ENCODE assay signal across 8 mouse cellular contexts in genomic region chr8:87662811-87663341, GRCm38 (mm10).
DNase-seq lines count a peak whose midpoint lies in the region; ATAC-seq and TF ChIP-seq lines count a peak whose summit lies in the region.

No protein-coding gene starts in this region.

- peaks cover 14 to 47% of the 10 kb centered on the region in 2 experiments for H3K4me1 ChIP-seq in CH12.LX (ENCODE audit: control insufficient read depth in 1 of 2, insufficient read depth in 2 of 2)
- peaks cover 4% of the 10 kb centered on the region; the same call in 1 of the 2 replicates for H3K4me1 ChIP-seq in embryonic fibroblast, embryonic 13.5 days (ENCODE audit: control insufficient read depth, insufficient read depth, low read length)
- H3K4me1 ChIP-seq in heart, postnatal 0 days (ENCODE audit: control insufficient read depth, insufficient read depth): peaks cover 17% of the 10 kb centered on the region; the same call in 1 of the 2 replicates
- H3K4me1 ChIP-seq in liver, embryonic 14.5 days (replicated peaks; ENCODE audit: control insufficient read depth in 2 of 2, insufficient read depth in 2 of 2, low read length in 1 of 2): no peaks in the 10 kb centered on the region

- no peaks in the 10 kb centered on the region for H3K9me3 ChIP-seq in CH12.LX (replicated peaks; ENCODE audit: low read length)
- no peaks in the 10 kb centered on the region for H3K9me3 ChIP-seq in heart, postnatal 0 days (replicated peaks; ENCODE audit: control insufficient read depth, low read length)
- H3K9me3 ChIP-seq in liver, embryonic 14.5 days (ENCODE audit: control insufficient read depth, low read length): no peaks in the 10 kb centered on the region

- no peaks in the 10 kb centered on the region for H3K79me2 ChIP-seq in CH12.LX (replicated peaks; ENCODE audit: control insufficient read depth, extremely low read depth, insufficient read depth, poor library complexity, severe bottlenecking)

- peak overlapping the region; percentile 46; the same call in 1 of the 2 replicates for H3K4me2 ChIP-seq in CH12.LX (ENCODE audit: insufficient read depth, low read depth, poor library complexity, severe bottlenecking)
- H3K4me2 ChIP-seq in heart, postnatal 0 days (ENCODE audit: low read depth, low read length): peak overlapping the region; percentile 51
- peak overlapping the region; percentile 13; the same call in 1 of the 2 replicates for H3K4me2 ChIP-seq in liver, embryonic 14.5 days (ENCODE audit: low read depth)

- ATAC-seq in heart, postnatal 0 days (ENCODE audit: insufficient read depth, low read depth): peak; percentile 42
- ATAC-seq in liver, embryonic 14.5 days (ENCODE audit: insufficient read depth): no peak

- DNase-seq in heart, adult 11 months: peak; percentile 96
- no peak for DNase-seq in heart, adult 8-10 months (ENCODE audit: low spot score)
- no peak for DNase-seq in CH12.LX (ENCODE audit: extremely low read depth)
- no peak for DNase-seq in heart, postnatal 0 days (ENCODE audit: low spot score)
- DNase-seq in liver, embryonic 14.5 days (ENCODE audit: low read depth in 3 of 3, low spot score in 3 of 3): no peak
- DNase-seq in spleen, postnatal 14 days (ENCODE audit: low spot score in 2 of 2): peak; percentile 17 to 32
- DNase-seq in right cerebral cortex, adult 18-20 months: no peak

- no peaks in the 10 kb centered on the region for H3K36me3 ChIP-seq in CH12.LX (replicated peaks in 1 of 2; ENCODE audit: control insufficient read depth in 1 of 2, insufficient read depth in 1 of 2, low read length in 1 of 2)
- no peaks in the 10 kb centered on the region for H3K36me3 ChIP-seq in heart, postnatal 0 days (replicated peaks; ENCODE audit: control insufficient read depth, insufficient read depth, low read length)
- H3K36me3 ChIP-seq in liver, embryonic 14.5 days (replicated peaks; ENCODE audit: control insufficient read depth, insufficient read depth, low read depth): no peaks in the 10 kb centered on the region

- no peak for TF ChIP-seq POLR2A in CH12.LX (IDR thresholded peaks at IDR 0.05; ENCODE audit: low read depth, low read length)
- TF ChIP-seq POLR2A in embryonic fibroblast, embryonic 13.5 days (IDR thresholded peaks at IDR 0.05; ENCODE audit: low read depth, low read length): peak; percentile 54

- H3K4me3 ChIP-seq in CH12.LX (replicated peaks in 1 of 3; ENCODE audit: low read depth in 2 of 3, low read length in 2 of 3, poor library complexity in 1 of 3): peak overlapping the region in 1 of 3 experiments; percentile 28
- H3K4me3 ChIP-seq in embryonic fibroblast, embryonic 13.5 days (ENCODE audit: insufficient read depth, low read length): peak overlapping the region; percentile 14
- peak overlapping the region; percentile 35 for H3K4me3 ChIP-seq in heart, postnatal 0 days (ENCODE audit: low read depth, low read length)
- H3K4me3 ChIP-seq in liver, embryonic 14.5 days (ENCODE audit: insufficient read depth in 1 of 2, low read depth in 2 of 2, low read length in 2 of 2): no peak overlapping the region

- no peak for TF ChIP-seq RAD21 in CH12.LX (IDR thresholded peaks at IDR 0.05; ENCODE audit: low read depth, low read length)

- dilution Hi-C loops in CH12.LX (cut with MboI; ENCODE audit: extremely low pct_ligation_motif_present, extremely low pct_unique_long_range_greater_than_20kb, low sequenced_read_pairs): no loop called here

- in situ Hi-C loops in CH12.LX (cut with MboI; ENCODE audit: low pct_ligation_motif_present, low pct_unique_long_range_greater_than_20kb, low sequenced_read_pairs): no loop called here

- WGBS in heart, postnatal 0 days: 7% methylated on average over 25 of the region's 25 CpGs
- WGBS in liver, embryonic 14.5 days (ENCODE audit: insufficient replicate concordance): 2% methylated on average over 25 of the region's 25 CpGs

- no peak overlapping the region for H3K27ac ChIP-seq in CH12.LX (ENCODE audit: insufficient read depth, low read depth)
- no peak overlapping the region for H3K27ac ChIP-seq in embryonic fibroblast, embryonic 13.5 days (ENCODE audit: insufficient read depth, low read length)
- H3K27ac ChIP-seq in heart, postnatal 0 days (ENCODE audit: low read depth): no peak overlapping the region
- H3K27ac ChIP-seq in liver, embryonic 14.5 days: no peak overlapping the region

- TF ChIP-seq EP300 in CH12.LX (IDR thresholded peaks at IDR 0.05; ENCODE audit: low read length): no peak
- TF ChIP-seq EP300 in heart, postnatal 0 days (IDR thresholded peaks at IDR 0.05; ENCODE audit: low read depth): no peak
- no peak for TF ChIP-seq EP300 in liver, embryonic 14.5 days (IDR thresholded peaks at IDR 0.05; ENCODE audit: low read depth)

- no peaks in the 10 kb centered on the region for H3K27me3 ChIP-seq in CH12.LX (replicated peaks)
- peaks cover 59% of the 10 kb centered on the region for H3K27me3 ChIP-seq in heart, postnatal 0 days (ENCODE audit: control insufficient read depth, insufficient read depth, low read length)
- H3K27me3 ChIP-seq in liver, embryonic 14.5 days (ENCODE audit: control insufficient read depth, insufficient read depth, low read length): peaks cover 47% of the 10 kb centered on the region

- no peak for TF ChIP-seq CTCF in CH12.LX (conservative IDR thresholded peaks at IDR 0.05 in 1 of 2, IDR thresholded peaks at IDR 0.05 in 1 of 2; ENCODE audit: low read depth in 2 of 2, low read length in 2 of 2)
- no peak for TF ChIP-seq CTCF in embryonic fibroblast, embryonic 13.5 days (IDR thresholded peaks at IDR 0.05; ENCODE audit: borderline replicate concordance, insufficient read depth, low read length)
- no peak for TF ChIP-seq CTCF in heart, postnatal 0 days (IDR thresholded peaks at IDR 0.05; ENCODE audit: low read depth)
- no peak for TF ChIP-seq CTCF in liver, embryonic 14.5 days (IDR thresholded peaks at IDR 0.05; ENCODE audit: low read depth)

- no peak overlapping the region for H3K9ac ChIP-seq in CH12.LX (ENCODE audit: insufficient read depth, low read depth)
- H3K9ac ChIP-seq in heart, postnatal 0 days (replicated peaks; ENCODE audit: low read depth, low read length): no peak overlapping the region
- no peak overlapping the region for H3K9ac ChIP-seq in liver, embryonic 14.5 days (replicated peaks)

TF ChIP-seq in CH12.LX, 34 proteins besides CTCF, POLR2A, EP300 and RAD21:
- peak; percentile 48 for TF ChIP-seq BHLHE40 (IDR thresholded peaks at IDR 0.05; ENCODE audit: low read depth, low read length)
- no peak for TF ChIP-seq MEF2A (IDR thresholded peaks at IDR 0.05; ENCODE audit: borderline replicate concordance, low read depth, low read length)

Comparison
In these comparisons a context has a peak if more than half of its experiments do, and no peak if none do; other contexts are left out.
1. DNase-seq: peak in heart, adult 11 months (single experiment) and spleen, postnatal 14 days (2 of 2); none in heart, adult 8-10 months (single experiment), CH12.LX (single experiment), heart, postnatal 0 days (single experiment), liver, embryonic 14.5 days (0 of 3) and right cerebral cortex, adult 18-20 months (single experiment).
2. H3K4me3 ChIP-seq: peak in embryonic fibroblast, embryonic 13.5 days (single experiment) and heart, postnatal 0 days (single experiment); none in liver, embryonic 14.5 days (0 of 2).
3. Peak in every context shown above with its lines, with median percentiles within 50 percentile points of each other: H3K4me2 ChIP-seq.